Mouse (Mus musculus) testis, adult 2 months (tissue): ENCODE results near the gene Gxylt2. TPM values are rescaled to one million over a fixed set of nuclear protein-coding genes. Genes with fewer than 3 reads are reported as not detected.

Experiments
- H3K27ac ChIP-seq: fragments of 200-500 bp; 2 replicates; pipeline ENCODE4 v1.5.1; 2012; ENCODE audit warnings: low read depth, low read length; ENCODE audit not compliant: control insufficient read depth, insufficient read depth
- H3K27me3 ChIP-seq: fragments of 200-500 bp; 2 replicates; pipeline ENCODE4 v1.6.1; 2012; ENCODE audit warnings: mild to moderate bottlenecking, low read length, moderate library complexity; ENCODE audit not compliant: control insufficient read depth, insufficient read depth
- H3K36me3 ChIP-seq: fragments of 200-500 bp; 2 replicates; pipeline ENCODE4 v1.6.1; 2012; ENCODE audit warnings: mild to moderate bottlenecking, low read length; ENCODE audit not compliant: control insufficient read depth, insufficient read depth
- H3K4me1 ChIP-seq: fragments of 200-500 bp; 2 replicates; pipeline ENCODE4 v1.6.1; 2012; ENCODE audit warnings: low read length; ENCODE audit not compliant: control insufficient read depth, insufficient read depth
- H3K4me3 ChIP-seq: fragments of 200-500 bp; 2 replicates; pipeline ENCODE4 v1.5.1; 2012; ENCODE audit warnings: low read depth, mild to moderate bottlenecking, low read length, moderate library complexity, mixed read lengths; ENCODE audit not compliant: control insufficient read depth
- CTCF ChIP-seq: fragments of 200-500 bp; IDR thresholded peaks from 2 replicates; pipeline ENCODE4 v1.5.1; 2012; ENCODE audit warnings: low read depth, mild to moderate bottlenecking, inconsistent platforms, low read length, moderate library complexity; ENCODE audit not compliant: control insufficient read depth, insufficient read depth, insufficient replicate concordance
- POLR2A ChIP-seq: fragments of 200-500 bp; IDR thresholded peaks from 2 replicates; pipeline ENCODE4 v1.6.1; 2012; ENCODE audit warnings: low read depth, mild to moderate bottlenecking, inconsistent platforms, low read length, moderate library complexity; ENCODE audit not compliant: control insufficient read depth
- polyA plus RNA-seq: library from polyadenylated mRNA; depleted of rRNA; stranded (reverse); fragments of >200 nt; gene quantifications from 2 replicates; pipeline ENCODE4 v1.2.3, GENCODE M21; 2012; rRNA removed

Gene Gxylt2
- polyA plus RNA-seq, 1 experiment, result 2.0 TPM

- peaks cover 2% of the 10 kb centered on the region; the same call in 1 of the 2 replicates for H3K4me1 ChIP-seq
- H3K36me3 ChIP-seq, result 0 out of 2 replicates have a peak, but pooled peaks cover 2% of the 10 kb centered on the region
- H3K4me3 ChIP-seq, result peak overlapping the region; percentile 49
- no peaks in the 10 kb centered on the region for H3K27me3 ChIP-seq
- TF ChIP-seq CTCF (no peak), POLR2A (no peak)
- no peak overlapping the region for H3K27ac ChIP-seq
Measured at GRCm38 (mm10) chr6:100848682-100849375, 144.3 kb downstream of the Gxylt2 start.

DNA sequence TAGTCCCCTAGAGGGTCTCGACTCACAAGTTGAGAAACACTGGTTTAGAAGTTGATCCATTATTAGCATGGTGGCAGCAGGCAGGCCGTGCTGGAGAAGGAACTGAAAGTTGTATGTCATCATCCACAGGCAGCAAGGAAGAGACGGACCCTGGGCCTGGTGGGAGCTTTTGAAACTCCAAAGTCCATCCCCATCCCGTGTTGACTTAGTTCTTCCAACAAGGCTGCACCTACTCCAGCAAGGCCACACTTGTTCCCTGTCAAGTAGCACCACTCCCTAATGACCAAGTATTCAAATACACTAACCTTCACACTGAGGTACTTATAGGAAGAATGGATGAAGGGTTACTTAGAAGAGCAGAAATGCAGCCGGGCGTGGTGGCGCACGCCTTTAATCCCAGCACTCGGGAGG, 146.1 kb downstream of the Gxylt2 start:
- H3K4me1 ChIP-seq, result peaks cover 2% of the 10 kb centered on the region; the same call in 1 of the 2 replicates
- no peaks in the 10 kb centered on the region for H3K27me3 ChIP-seq
- 0 out of 2 replicates have a peak, but pooled peaks cover 2% of the 10 kb centered on the region for H3K36me3 ChIP-seq
- H3K4me3 ChIP-seq, result no peak overlapping the region
- no peak overlapping the region for H3K27ac ChIP-seq
- no peak for TF ChIP-seq CTCF
- no peak for TF ChIP-seq POLR2A

DNA sequence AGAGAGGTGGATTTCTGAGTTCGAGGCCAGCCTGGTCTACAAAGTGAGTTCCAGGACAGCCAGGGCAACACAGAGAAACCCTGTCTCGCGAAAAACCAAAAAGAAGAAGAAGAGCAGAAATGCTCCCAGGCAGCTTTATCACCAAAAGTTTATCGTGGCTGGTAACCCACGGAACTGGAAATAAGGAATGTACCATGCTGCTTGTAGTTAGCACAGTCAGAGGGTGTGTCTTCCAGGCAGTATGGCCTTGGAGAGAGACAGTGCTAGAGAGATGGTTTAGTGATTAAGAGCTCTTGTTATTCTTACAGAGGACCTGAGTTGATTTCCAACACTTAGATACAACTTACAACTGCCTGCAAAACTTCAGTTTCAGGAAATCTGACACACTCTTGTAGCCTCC, 146.5 kb downstream of the Gxylt2 start:
- H3K27ac ChIP-seq, result no peak overlapping the region
- no peak for TF ChIP-seq CTCF
- TF ChIP-seq POLR2A, result no peak
- 0 out of 2 replicates have a peak, but pooled peaks cover 2% of the 10 kb centered on the region for H3K36me3 ChIP-seq
- no peaks in the 10 kb centered on the region for H3K27me3 ChIP-seq
- no peak overlapping the region for H3K4me3 ChIP-seq
- H3K4me1 ChIP-seq, result peaks cover 2% of the 10 kb centered on the region; the same call in 1 of the 2 replicates

Other genes starting within 250 kb of the Gxylt2 start
- 5.3 and 5.8 TPM in 2 replicates for gene Shq1, start 33.6 kb upstream of the Gxylt2 start, polyA plus RNA-seq
- gene Ppp4r2, start 128.9 kb downstream of the Gxylt2 start, polyA plus RNA-seq, result 38.9 and 43.6 TPM in 2 replicates